Mouse (Mus musculus) ES-E14 (cell line): Measurements from ENCODE around the gene Arhgef6. TPM values are rescaled to one million over a fixed set of nuclear protein-coding genes. Genes with fewer than 3 reads are reported as not detected.

Experiments
- DNase-seq: peaks from one replicate; pipeline ENCODE4 v3.0.0-alpha.2; 2013; ENCODE audit warnings: low read depth, low spot score
- H3K27ac ChIP-seq: 2 replicates; pipeline ENCODE4 v1.5.1; 2012; ENCODE audit warnings: low read depth, mild to moderate bottlenecking, low read length, moderate library complexity, mixed read lengths; ENCODE audit not compliant: poor library complexity, insufficient read depth, severe bottlenecking
- H3K36me3 ChIP-seq: 2 replicates; pipeline ENCODE4 v1.6.1; 2012; ENCODE audit warnings: mild to moderate bottlenecking, low read length, moderate library complexity, mixed read lengths; ENCODE audit not compliant: control insufficient read depth, poor library complexity, insufficient read depth, severe bottlenecking
- H3K4me1 ChIP-seq, 2 experiments: fragments of 150-350 bp in 1 of 2; sonication (generic) in 1 of 2; 2 replicates each; pipeline ENCODE4 v1.6.1; 2012; ENCODE audit warnings: low read length in 2 of 2, mild to moderate bottlenecking in 1 of 2, mixed read lengths in 1 of 2; ENCODE audit not compliant: control insufficient read depth in 2 of 2, insufficient read depth in 2 of 2, poor library complexity in 1 of 2
- H3K4me3 ChIP-seq, 2 experiments: fragments of 150-350 bp in 1 of 2; sonication (generic) in 1 of 2; 2 replicates each; pipeline ENCODE4 v1.5.1; 2012; ENCODE audit warnings: low read length in 2 of 2, low read depth in 1 of 2, mild to moderate bottlenecking in 1 of 2, mixed read lengths in 1 of 2; ENCODE audit not compliant: insufficient read depth in 1 of 2, poor library complexity in 1 of 2, severe bottlenecking in 1 of 2
- H3K9ac ChIP-seq: 2 replicates; pipeline ENCODE4 v1.6.1; 2012; ENCODE audit warnings: low read depth, mild to moderate bottlenecking, low read length, mixed read lengths; ENCODE audit not compliant: poor library complexity, insufficient read depth, severe bottlenecking
- H3K9me3 ChIP-seq: fragments of 150-350 bp; sonication (generic); 2 replicates; pipeline ENCODE4 v1.6.1; 2012; ENCODE audit warnings: low read depth, mild to moderate bottlenecking, low read length; ENCODE audit not compliant: control insufficient read depth, insufficient read depth
- CHD2 ChIP-seq: IDR thresholded peaks from 2 replicates; pipeline ENCODE4 v1.6.1; 2014; ENCODE audit warnings: mild to moderate bottlenecking, low read depth, low read length, inconsistent platforms
- HCFC1 ChIP-seq: IDR thresholded peaks from 2 replicates; pipeline ENCODE4 v1.6.1; 2012; ENCODE audit warnings: low read length, inconsistent platforms, borderline replicate concordance; ENCODE audit not compliant: insufficient read depth
- MAFK ChIP-seq: IDR thresholded peaks from 2 replicates; pipeline ENCODE4 v1.6.1; 2014; ENCODE audit warnings: mild to moderate bottlenecking, low read depth, low read length, inconsistent platforms; ENCODE audit not compliant: insufficient read depth
- ZC3H11A ChIP-seq: IDR thresholded peaks from 2 replicates; pipeline ENCODE4 v1.6.1; 2012; ENCODE audit warnings: low read depth, mild to moderate bottlenecking, inconsistent platforms, low read length, borderline replicate concordance
- ZNF384 ChIP-seq: IDR thresholded peaks from 2 replicates; pipeline ENCODE4 v1.6.1; 2012; ENCODE audit warnings: low read depth, low read length, inconsistent platforms
- in situ Hi-C, 2 experiments: fragments of 600-800 bp; cut with MboI; formaldehyde crosslinking; loops; one replicate each; pipeline ENCODE4 v1.15.1; 2025; ENCODE audit warnings: low sequenced_read_pairs in 2 of 2, inconsistent platforms in 1 of 2; ENCODE audit not compliant: unreplicated experiment in 2 of 2
- total RNA-seq: library from RNA; depleted of rRNA; stranded (reverse); fragments of 300-350 nt; gene quantifications from 2 replicates; pipeline ENCODE4 v1.2.3, GENCODE M21; 2012

Gene Arhgef6
- total RNA-seq, 1 experiment = 1.7 TPM

DNA sequence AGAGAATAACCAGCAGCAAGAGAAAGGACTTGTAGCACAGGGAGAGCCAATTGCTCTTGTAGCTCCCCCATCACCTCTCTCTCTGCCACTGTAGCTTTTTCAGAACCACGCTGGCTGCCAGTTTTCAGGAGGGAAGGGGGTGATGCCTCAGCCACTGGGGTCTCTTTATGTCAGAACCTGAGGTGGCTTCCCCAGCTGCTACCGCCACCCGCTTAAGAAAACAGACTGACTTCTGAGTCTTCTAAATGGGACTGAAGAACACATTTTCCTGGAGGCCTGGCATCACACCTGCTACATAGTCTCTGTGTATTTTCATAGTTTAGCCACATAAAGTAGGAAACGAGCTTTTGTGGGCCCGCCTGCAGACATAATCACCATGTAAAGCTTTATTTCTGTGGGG is 26.5 kb downstream of the Arhgef6 start:
- H3K36me3 ChIP-seq = no peaks in the 10 kb centered on the region
- H3K4me3 ChIP-seq = no peak overlapping the region
- H3K4me1 ChIP-seq = no peaks in the 10 kb centered on the region
- TF ChIP-seq CHD2 = no peak
- TF ChIP-seq MAFK = no peak
- TF ChIP-seq HCFC1 = no peak
- TF ChIP-seq ZC3H11A = no peak
- no peak for TF ChIP-seq ZNF384
- in situ Hi-C loops = no loop called here
- no peak overlapping the region for H3K27ac ChIP-seq
- H3K9me3 ChIP-seq = no peaks in the 10 kb centered on the region
- no peak overlapping the region for H3K9ac ChIP-seq
- no peak for DNase-seq

DNA sequence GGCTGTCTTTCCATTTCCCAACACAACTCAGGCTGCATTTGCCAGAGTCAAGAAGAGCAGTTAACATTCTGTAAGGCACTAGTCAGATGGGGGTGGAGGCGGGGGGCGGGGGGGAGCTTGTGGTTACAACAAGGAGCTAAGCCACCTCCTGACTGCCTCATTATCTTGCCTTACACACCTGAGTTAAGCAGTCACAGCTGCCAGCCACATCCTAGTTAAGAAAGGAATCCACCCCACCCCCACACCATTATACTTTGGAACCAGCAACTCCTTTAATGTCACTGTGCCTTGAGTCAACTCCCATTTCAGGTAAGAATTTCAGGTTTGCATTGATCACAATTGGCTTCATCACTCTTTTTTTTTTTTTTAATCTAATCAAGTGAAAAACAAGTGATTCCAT is 28.5 kb downstream of the Arhgef6 start:
- no peak for DNase-seq
- no peak overlapping the region for H3K4me3 ChIP-seq
- H3K27ac ChIP-seq = no peak overlapping the region
- no peaks in the 10 kb centered on the region for H3K4me1 ChIP-seq
- TF ChIP-seq ZNF384 = no peak
- TF ChIP-seq MAFK = no peak
- TF ChIP-seq CHD2 = no peak
- TF ChIP-seq HCFC1 = no peak
- TF ChIP-seq ZC3H11A = no peak
- H3K9me3 ChIP-seq = no peaks in the 10 kb centered on the region
- H3K36me3 ChIP-seq = no peaks in the 10 kb centered on the region
- H3K9ac ChIP-seq = no peak overlapping the region
- in situ Hi-C loops = no loop called here

DNA sequence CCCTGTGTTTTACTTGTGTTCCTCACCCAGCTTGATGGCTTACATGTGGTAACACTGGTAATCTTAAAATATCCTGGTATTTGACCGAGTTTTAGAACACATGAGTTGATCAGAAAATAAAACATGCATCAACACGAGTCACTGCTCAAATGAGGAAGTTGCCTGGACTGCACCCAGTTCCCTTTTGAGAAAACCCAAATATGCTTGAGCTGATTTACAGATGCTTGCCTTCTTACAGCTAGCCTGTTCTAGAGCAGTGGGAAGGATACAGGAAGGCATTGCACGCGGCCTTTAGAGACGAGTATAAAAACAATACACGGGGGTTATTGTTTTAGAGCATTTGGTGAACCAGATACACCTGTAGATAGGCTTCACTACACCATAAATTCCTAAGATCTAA is 31.8 kb downstream of the Arhgef6 start:
- in situ Hi-C loops = no loop called here
- no peak for DNase-seq
- no peak for TF ChIP-seq ZC3H11A
- no peak for TF ChIP-seq HCFC1
- TF ChIP-seq MAFK = no peak
- TF ChIP-seq ZNF384 = no peak
- no peak for TF ChIP-seq CHD2

DNA sequence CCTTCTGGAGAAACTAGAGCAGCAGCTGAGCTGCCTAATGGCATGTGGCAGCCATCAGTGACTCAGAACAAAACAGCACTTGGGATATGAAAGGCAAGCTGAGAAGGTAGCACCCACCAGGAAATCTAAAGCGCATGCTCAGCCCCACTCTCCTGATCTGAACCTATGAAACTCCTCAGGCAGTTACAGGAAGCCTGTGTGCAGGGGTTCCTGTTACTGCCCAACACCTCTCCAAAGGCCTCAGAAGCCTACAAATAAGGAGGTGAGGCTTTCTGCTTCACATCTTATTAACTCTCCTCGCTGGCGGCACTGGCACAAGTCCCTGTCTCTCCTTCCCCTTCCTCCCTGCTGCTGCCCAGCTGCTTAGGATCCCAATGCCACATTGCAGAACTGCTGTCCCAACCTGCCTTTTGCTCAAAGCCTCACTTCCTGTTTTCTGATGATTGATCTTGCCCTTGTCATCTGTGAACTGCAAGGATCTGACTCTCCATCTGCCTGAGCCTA is 33.7 kb downstream of the Arhgef6 start:
- no peak overlapping the region for H3K4me3 ChIP-seq
- in situ Hi-C loops = no loop called here
- no peak for DNase-seq
- H3K9ac ChIP-seq = no peak overlapping the region
- no peaks in the 10 kb centered on the region for H3K9me3 ChIP-seq
- no peaks in the 10 kb centered on the region for H3K4me1 ChIP-seq
- no peak for TF ChIP-seq ZC3H11A
- no peak for TF ChIP-seq ZNF384
- TF ChIP-seq HCFC1 = no peak
- no peak for TF ChIP-seq CHD2
- TF ChIP-seq MAFK = no peak
- H3K36me3 ChIP-seq = no peaks in the 10 kb centered on the region
- no peak overlapping the region for H3K27ac ChIP-seq

More for the DNA sequence above, 31.8 kb downstream of the Arhgef6 start:
- no peak overlapping the region for H3K9ac ChIP-seq
- no peak overlapping the region for H3K4me3 ChIP-seq
- H3K27ac ChIP-seq = no peak overlapping the region
- no peaks in the 10 kb centered on the region for H3K36me3 ChIP-seq
- no peaks in the 10 kb centered on the region for H3K4me1 ChIP-seq
- no peaks in the 10 kb centered on the region for H3K9me3 ChIP-seq

DNA sequence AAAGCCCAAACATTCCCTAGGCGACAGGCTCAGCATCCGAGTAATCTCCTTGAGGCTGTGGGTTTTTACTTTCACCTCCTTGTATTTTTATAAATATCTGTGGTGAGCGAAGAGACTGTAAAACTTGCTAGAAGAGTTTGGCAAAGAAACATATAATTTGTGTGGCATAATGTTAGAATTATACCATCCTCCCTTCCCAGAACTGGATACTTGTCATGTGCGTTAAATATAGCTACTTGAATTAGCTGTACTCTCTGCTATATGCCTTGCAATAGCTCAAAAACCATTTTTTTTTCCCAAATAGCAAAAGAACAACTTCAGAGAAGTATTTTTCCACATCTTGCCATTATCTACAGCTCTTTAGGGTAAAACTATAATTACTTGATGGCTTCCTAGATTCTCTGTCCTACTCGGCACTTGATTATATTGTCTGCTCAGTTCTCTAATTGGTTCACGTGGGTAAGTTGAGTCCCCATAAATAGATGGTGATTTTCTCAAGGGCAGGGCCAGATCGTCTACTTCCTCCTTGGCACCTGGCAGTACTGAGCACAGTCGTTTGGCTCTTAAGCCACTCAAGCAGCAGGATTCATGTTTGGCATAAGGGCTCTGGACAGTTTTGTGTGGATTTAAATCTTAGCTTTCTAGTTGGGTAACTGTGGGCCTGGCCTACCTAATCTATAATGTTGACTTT is 35.2 kb downstream of the Arhgef6 start:
- H3K27ac ChIP-seq = no peak overlapping the region
- no peak for TF ChIP-seq HCFC1
- TF ChIP-seq CHD2 = no peak
- no peak for TF ChIP-seq MAFK
- TF ChIP-seq ZC3H11A = no peak
- TF ChIP-seq ZNF384 = no peak
- no peak for DNase-seq
- no peaks in the 10 kb centered on the region for H3K4me1 ChIP-seq
- H3K9me3 ChIP-seq = no peaks in the 10 kb centered on the region
- no peaks in the 10 kb centered on the region for H3K36me3 ChIP-seq
- in situ Hi-C loops = no loop called here
- H3K9ac ChIP-seq = no peak overlapping the region
- H3K4me3 ChIP-seq = no peak overlapping the region
